Mouse (Mus musculus) liver, adult 2 months (tissue): ENCODE data around the gene Apol6.

Source experiments
- CTCF ChIP-seq: fragments of 200-500 bp; IDR thresholded peaks from 2 replicates; pipeline ENCODE4 v1.5.1; 2011; ENCODE audit warnings: low read depth, low read length, control low read depth
- POLR2A ChIP-seq: fragments of 200-500 bp; IDR thresholded peaks from 2 replicates; pipeline ENCODE4 v1.6.1; 2011; ENCODE audit warnings: low read length, control low read depth; ENCODE audit not compliant: insufficient read depth; ENCODE audit errors: extremely low read depth

DNA sequence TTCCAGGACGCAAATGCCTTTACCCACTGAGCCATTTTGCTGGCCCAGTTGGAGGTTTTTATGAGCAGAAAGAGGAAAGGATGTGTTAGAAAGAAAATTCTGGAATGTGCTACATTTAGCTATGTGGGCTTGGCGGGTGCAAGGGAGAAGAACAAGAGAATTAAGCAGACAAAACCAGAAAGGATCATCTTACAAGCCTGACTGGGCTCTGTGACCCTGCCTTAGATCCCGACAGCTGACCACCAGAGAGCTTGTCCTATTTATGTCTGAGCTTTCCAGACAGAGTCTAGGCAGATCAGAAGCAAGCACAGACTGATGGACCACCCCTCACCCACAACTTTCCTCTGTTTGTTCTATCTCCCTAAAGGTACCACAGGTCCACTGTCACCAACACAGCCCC lies 13.3 kb upstream of the Apol6 start:
- TF ChIP-seq CTCF (no peak), POLR2A (no peak)
